Mouse (Mus musculus) gastrocnemius, adult 2 months (tissue): ENCODE measurements at regions not wholly inside any gene's neighbourhood (a gene's known extent, or its start where the extent isn't known, plus 50 kb on each side); places are given as distances from the start of the nearest gene placed in this dataset.

Experiments
- DNase-seq: peaks from one replicate; pipeline ENCODE4 v3.0.0; 2022
- H3K27ac ChIP-seq: fragments of 200-600 bp; 2 replicates; pipeline ENCODE4 v1.8.1; 2022; ENCODE audit warnings: mild to moderate bottlenecking
- H3K4me3 ChIP-seq: fragments of 200-600 bp; 2 replicates; pipeline ENCODE4 v1.8.1; 2022; ENCODE audit warnings: mild to moderate bottlenecking, moderate library complexity
- CTCF ChIP-seq: fragments of 200-600 bp; IDR thresholded peaks from 2 replicates; pipeline ENCODE4 v1.8.1; 2022; ENCODE audit warnings: antibody characterized with exemption, mild to moderate bottlenecking, moderate library complexity
- intact Hi-C: fragments of 180-260 bp; cut with DNase I; formaldehyde crosslinking; loops from one replicate; pipeline ENCODE4 v1.15.1; 2025

- Histone ChIP-seq H3K27ac (no peak overlapping the region), H3K4me3 (no peak overlapping the region)
- no peak for TF ChIP-seq CTCF
- intact Hi-C loops: no loop called here
- no peak for DNase-seq
These were observed 185.8 kb downstream of the Snx10 start for GRCm38 (mm10) chr6:51709340-51710067.

DNA sequence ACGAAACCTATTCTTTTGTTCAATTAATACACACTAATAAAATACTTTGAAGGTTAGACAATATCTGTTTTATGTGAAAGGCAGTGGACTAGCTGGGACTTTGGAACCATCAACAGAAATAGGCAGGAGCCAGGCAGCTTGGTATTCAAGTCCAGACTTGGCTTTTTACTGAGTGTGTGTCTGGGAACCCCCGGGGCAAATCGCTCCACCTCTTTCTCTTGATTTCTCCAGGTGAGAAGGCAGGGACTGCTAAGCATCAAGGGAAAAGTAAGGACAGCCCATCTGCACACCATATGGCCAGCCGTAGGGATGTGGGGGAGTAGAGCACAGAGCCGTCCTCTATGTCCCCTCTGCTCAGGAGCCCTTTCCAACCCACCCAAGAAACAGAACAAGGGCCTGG is 186.5 kb downstream of the Snx10 start:
- H3K4me3 ChIP-seq: no peak overlapping the region
- no peak for DNase-seq
- no peak for TF ChIP-seq CTCF
- H3K27ac ChIP-seq: no peak overlapping the region
- intact Hi-C loops: no loop called here

DNA sequence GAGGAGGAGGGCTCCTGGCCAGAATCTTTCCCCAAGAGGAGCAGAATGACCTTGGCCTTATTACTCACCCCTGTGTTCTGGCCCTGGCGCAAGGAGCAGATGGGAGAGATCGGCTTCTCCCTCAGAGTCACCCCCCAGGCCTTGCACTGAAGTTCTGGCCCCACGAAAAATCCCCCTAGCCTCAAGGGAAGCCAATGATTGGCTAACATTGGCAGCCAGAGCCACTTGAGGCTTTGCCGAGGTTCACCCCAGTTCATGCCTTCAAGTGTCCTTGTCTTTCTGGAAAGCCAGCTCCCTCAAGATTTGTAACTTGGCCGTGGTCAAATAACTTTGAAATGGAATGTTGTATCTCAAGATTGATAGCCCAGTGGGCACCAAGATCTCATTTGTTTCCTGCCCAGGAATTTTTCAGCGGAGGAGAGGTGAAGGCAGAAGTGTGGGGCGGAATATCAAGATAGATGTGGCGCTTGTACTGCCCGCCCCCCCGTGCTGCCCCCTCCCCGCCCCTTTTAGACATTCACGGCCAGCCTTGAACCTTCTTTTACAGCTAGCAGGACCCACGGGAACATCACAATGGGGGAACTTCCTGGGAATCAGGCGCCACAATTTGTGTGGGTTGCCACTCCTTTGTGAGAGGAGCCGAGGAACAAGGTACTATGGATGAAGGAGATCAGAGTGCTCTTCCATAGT is 187.4 kb downstream of the Snx10 start:
- intact Hi-C loops: no loop called here
- Histone ChIP-seq H3K4me3 (no peak overlapping the region), H3K27ac (no peak overlapping the region)
- DNase-seq: peak; percentile 32
- TF ChIP-seq CTCF: no peak

GRCm38 (mm10) chr6:51711616-51711970 is 187.9 kb downstream of the Snx10 start:
- intact Hi-C loops: no loop called here
- Histone ChIP-seq H3K27ac (no peak overlapping the region), H3K4me3 (no peak overlapping the region)
- no peak for TF ChIP-seq CTCF
- DNase-seq: no peak

- Histone ChIP-seq H3K27ac (no peak overlapping the region), H3K4me3 (no peak overlapping the region)
- no peak for DNase-seq
- TF ChIP-seq CTCF: no peak
- intact Hi-C loops: no loop called here
These were observed 191.6 kb downstream of the Snx10 start for GRCm38 (mm10) chr6:51715158-51715840.

DNA sequence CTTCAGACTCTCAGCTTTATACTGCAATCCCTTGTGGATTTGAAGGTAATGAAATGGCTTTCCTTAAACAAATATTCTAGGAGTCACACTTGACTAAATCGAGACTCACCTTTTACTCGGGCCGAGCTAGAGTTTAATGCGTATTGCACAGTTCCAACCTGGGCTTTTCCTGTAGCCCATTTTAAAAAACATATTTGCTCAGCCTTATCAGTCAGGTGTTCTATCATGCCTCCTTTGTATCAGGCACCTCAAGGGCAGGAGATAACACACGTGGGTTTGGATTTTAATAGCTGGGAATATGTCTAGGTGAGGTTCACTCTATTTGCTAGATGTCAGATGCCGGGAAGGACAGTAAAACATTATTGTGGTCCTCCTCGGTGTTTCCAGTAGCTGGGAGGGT is 193.7 kb downstream of the Snx10 start:
- DNase-seq: no peak
- TF ChIP-seq CTCF: no peak
- H3K27ac ChIP-seq: no peak overlapping the region
- no peak overlapping the region for H3K4me3 ChIP-seq
- intact Hi-C loops: no loop called here

DNA sequence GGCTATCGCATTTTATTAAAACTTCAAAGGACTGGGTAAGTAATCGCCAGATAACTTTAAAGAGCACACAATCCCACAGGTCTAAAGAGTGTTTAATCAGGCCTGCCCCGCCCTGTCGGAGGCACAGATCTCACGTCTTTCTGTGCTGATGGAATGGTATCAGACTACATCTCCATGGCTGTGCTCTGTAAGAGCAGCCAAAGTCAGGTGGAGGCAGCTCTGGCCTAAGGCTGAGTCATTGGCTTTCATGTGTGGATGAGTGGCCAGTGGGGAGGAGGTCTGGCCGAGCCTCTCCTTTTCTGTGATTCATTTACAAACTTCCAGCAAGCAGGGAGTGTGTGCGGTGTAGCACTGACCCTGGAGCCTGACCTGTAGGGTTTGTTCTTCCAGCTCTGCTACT is 197.0 kb downstream of the Snx10 start:
- DNase-seq: no peak
- Histone ChIP-seq H3K4me3 (no peak overlapping the region), H3K27ac (no peak overlapping the region)
- intact Hi-C loops: no loop called here
- no peak for TF ChIP-seq CTCF

- no peak overlapping the region for H3K27ac ChIP-seq
- intact Hi-C loops: no loop called here
- peak; percentile 15; the same call in 1 of the 2 replicates for TF ChIP-seq CTCF
- no peak overlapping the region for H3K4me3 ChIP-seq
- no peak for DNase-seq
These were observed 199.4 kb downstream of the Snx10 start for GRCm38 (mm10) chr6:51723053-51723452.

DNA sequence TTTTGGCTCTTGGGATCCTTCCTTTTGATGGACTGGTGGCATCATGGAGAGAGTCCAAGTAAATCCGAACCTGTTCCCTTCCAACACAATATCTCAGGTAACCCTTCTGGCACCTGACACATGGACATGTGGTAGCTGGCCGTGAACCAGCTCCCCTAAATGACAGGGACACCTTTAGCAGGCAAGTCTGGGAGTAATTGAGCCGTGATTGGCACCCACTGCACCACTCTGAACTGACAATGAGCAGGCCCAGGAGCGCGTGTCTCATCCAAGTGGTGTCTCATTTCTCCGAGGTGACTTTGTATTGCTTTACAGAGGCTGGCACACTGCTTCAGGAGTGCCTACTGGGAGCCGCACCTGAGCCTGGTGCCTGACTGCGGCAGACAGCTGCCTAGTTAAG is 203.5 kb downstream of the Snx10 start:
- Histone ChIP-seq H3K4me3 (no peak overlapping the region), H3K27ac (no peak overlapping the region)
- intact Hi-C loops: no loop called here
- DNase-seq: no peak
- no peak for TF ChIP-seq CTCF

DNA sequence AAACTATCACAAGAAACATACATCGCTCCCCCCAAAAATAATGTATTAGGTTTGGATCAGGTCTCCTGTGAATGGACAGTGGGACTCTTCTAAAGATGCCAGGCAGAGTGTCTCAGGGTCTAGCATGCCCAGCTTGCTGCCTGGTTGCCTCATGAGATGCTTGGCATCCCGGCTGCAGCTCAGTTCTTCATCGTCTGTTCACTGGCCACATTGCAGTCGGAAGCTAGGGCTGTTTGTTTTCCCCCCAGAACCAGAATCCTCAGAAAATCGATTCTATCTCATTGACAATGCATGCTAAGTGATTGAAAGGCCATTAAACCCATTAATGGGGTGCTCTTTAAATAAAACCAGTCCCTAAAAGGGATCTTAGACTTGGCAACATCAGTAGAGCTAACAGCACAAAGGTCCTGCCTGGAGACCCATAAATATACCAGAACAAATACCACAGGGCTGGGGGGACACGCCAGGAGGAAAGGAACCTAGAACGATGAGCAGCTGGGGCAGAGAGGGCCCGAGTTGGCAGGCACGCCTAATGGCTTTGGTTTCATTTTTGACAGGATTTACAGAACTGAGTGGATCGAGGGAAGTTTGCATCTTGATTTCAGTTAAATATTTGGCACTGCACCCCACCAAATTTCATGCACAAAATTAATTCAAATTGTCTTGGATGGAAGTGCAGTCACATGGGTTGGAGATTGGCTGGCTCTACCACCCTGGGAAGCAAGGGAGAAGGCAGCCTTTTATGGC is 205.3 kb downstream of the Snx10 start:
- Histone ChIP-seq H3K4me3 (no peak overlapping the region), H3K27ac (no peak overlapping the region)
- no peak for DNase-seq
- TF ChIP-seq CTCF: no peak
- intact Hi-C loops: no loop called here

GRCm38 (mm10) chr6:51730564-51731351 is 207.1 kb downstream of the Snx10 start:
- TF ChIP-seq CTCF: no peak
- Histone ChIP-seq H3K27ac (no peak overlapping the region), H3K4me3 (no peak overlapping the region)
- intact Hi-C loops: no loop called here
- DNase-seq: no peak

DNA sequence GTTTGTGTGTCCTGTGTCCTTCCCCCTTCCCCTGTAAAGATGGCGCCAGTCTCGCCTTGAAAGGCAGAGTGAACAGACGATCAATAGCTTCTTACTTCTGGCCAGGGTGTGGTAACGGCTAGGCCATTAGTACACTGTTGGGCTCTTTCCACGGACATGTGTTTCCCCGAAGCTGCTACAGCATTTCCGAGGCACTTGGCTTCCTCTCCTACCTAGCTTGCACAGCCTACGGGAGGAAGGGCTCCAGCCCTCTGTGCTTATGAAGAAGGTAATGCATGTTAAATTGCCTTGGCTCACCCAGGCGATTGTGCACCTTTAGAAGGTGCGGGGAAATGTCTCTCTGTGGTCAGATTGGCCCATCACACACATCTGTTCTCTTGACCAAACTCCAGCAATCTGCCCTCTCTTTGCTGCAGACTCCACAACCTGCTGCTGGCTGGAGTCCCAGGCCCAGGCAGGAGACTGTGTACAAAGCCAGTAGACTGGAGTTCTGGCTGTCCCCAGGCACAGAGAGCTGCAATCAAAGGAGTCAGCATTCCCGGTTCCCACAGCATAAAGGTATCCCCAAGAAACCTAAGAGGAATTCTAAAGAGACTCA is 208.7 kb downstream of the Snx10 start:
- no peak for DNase-seq
- Histone ChIP-seq H3K27ac (no peak overlapping the region), H3K4me3 (no peak overlapping the region)
- intact Hi-C loops: no loop called here
- no peak for TF ChIP-seq CTCF
